Mouse (Mus musculus): Measurements from ENCODE around the gene Ltbp3. TPM values are rescaled to one million over a fixed set of nuclear protein-coding genes. Genes with fewer than 3 reads are reported as not detected.

Gene Ltbp3
- polyA plus RNA-seq, 1 experiment from 2014 or later, result 24.7 TPM

- no peak for ATAC-seq (ENCODE audit: extremely low read depth, insufficient number of reproducible peaks, low FRiP score, low TSS enrichment)
- Histone ChIP-seq H3K9ac (peak overlapping the region; percentile 92), H3K9me3 (no peaks in the 10 kb centered on the region), H3K36me3 (peaks cover 26% of the 10 kb centered on the region), H3K4me2 (peak overlapping the region; percentile 84), H3K4me3 (peak overlapping the region; percentile 95), H3K27ac (replicated peaks) (peak overlapping the region; percentile 100), H3K27me3 (replicated peaks) (no peaks in the 10 kb centered on the region), H3K4me1 (peaks cover 47% of the 10 kb centered on the region)
- WGBS, result 0% methylated on average over 4 of the region's 4 CpGs
These were observed 62.0 kb downstream of the Ltbp3 start for GRCm38 (mm10) chr19:5802787-5803040.

- ATAC-seq (ENCODE audit: extremely low read depth, insufficient number of reproducible peaks, low FRiP score, low TSS enrichment), result peak; percentile 86
- peak overlapping the region; percentile 92 for H3K9ac ChIP-seq
- H3K4me1 ChIP-seq, result peaks cover 50% of the 10 kb centered on the region
- H3K36me3 ChIP-seq, result peaks cover 21% of the 10 kb centered on the region
- peak overlapping the region; percentile 84 for H3K4me2 ChIP-seq
- H3K9me3 ChIP-seq, result no peaks in the 10 kb centered on the region
- under 1% methylated on average over 62 of the region's 67 CpGs for WGBS
- H3K4me3 ChIP-seq, result peak overlapping the region; percentile 95
- H3K27ac ChIP-seq (replicated peaks), result peak overlapping the region; percentile 100
- no peaks in the 10 kb centered on the region for H3K27me3 ChIP-seq (replicated peaks)
These were observed 62.6 kb downstream of the Ltbp3 start for GRCm38 (mm10) chr19:5803041-5803880.

DNA sequence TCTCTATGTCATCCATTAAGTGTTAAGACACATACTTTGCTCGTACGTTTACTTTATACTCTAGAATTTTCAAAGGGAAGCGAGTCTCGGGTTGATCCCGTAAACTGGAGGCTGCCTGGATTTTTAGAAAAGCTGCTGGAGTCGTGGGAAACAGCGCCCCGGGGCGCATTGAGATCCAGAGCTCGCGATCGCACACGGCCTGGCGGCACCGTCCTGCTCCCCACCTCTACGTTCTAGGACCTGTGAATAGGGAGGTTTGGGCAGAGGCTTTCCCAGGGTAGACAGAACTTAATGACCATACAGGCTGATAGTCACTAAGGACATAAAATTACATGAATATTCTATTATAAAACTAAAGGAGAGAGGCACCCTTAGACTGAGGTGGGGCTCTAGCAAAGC lies 63.2 kb downstream of the Ltbp3 start:
- Histone ChIP-seq H3K4me3 (peak overlapping the region; percentile 95), H3K9me3 (no peaks in the 10 kb centered on the region), H3K36me3 (peaks cover 15% of the 10 kb centered on the region), H3K4me2 (peak overlapping the region; percentile 84), H3K4me1 (peaks cover 56% of the 10 kb centered on the region), H3K9ac (peak overlapping the region; percentile 92), H3K27ac (replicated peaks) (peak overlapping the region; percentile 100), H3K27me3 (replicated peaks) (no peaks in the 10 kb centered on the region)
- peak; percentile 20; the same call in 1 of the 2 replicates for ATAC-seq (ENCODE audit: extremely low read depth, insufficient number of reproducible peaks, low FRiP score, low TSS enrichment)
- under 1% methylated on average over 16 of the region's 16 CpGs for WGBS

- Histone ChIP-seq H3K4me2 (peak overlapping the region; percentile 84), H3K4me1 (peaks cover 60% of the 10 kb centered on the region), H3K9me3 (no peaks in the 10 kb centered on the region), H3K9ac (peak overlapping the region; percentile 92), H3K4me3 (0 out of 2 replicates have a peak overlapping the region, but pooled peaks have one; percentile 95), H3K36me3 (peaks cover 12% of the 10 kb centered on the region), H3K27ac (replicated peaks) (peak overlapping the region; percentile 100), H3K27me3 (replicated peaks) (no peaks in the 10 kb centered on the region)
- no peak for ATAC-seq (ENCODE audit: extremely low read depth, insufficient number of reproducible peaks, low FRiP score, low TSS enrichment)
- WGBS, result 30% methylated on average over 8 of the region's 8 CpGs
These were observed 63.7 kb downstream of the Ltbp3 start for GRCm38 (mm10) chr19:5804371-5804899.

GRCm38 (mm10) chr19:5806051-5806808 lies 65.5 kb downstream of the Ltbp3 start:
- no peak for ATAC-seq (ENCODE audit: extremely low read depth, insufficient number of reproducible peaks, low FRiP score, low TSS enrichment)
- H3K4me3 ChIP-seq, result peak overlapping the region; percentile 5; the same call in 1 of the 2 replicates

GRCm38 (mm10) chr19:5806809-5807205 lies 66.1 kb downstream of the Ltbp3 start:
- peak overlapping the region; percentile 72 for H3K9ac ChIP-seq
- no peaks in the 10 kb centered on the region for H3K36me3 ChIP-seq
- no peaks in the 10 kb centered on the region for H3K27me3 ChIP-seq (replicated peaks)
- 23% methylated on average over 6 of the region's 6 CpGs for WGBS
- peak overlapping the region; percentile 50 for H3K4me2 ChIP-seq
- H3K4me3 ChIP-seq, result no peak overlapping the region
- H3K9me3 ChIP-seq, result no peaks in the 10 kb centered on the region
- peak overlapping the region; percentile 100 for H3K27ac ChIP-seq (replicated peaks)
- peaks cover 84% of the 10 kb centered on the region for H3K4me1 ChIP-seq
- no peak; the same call in 1 of the 2 replicates for ATAC-seq (ENCODE audit: extremely low read depth, insufficient number of reproducible peaks, low FRiP score, low TSS enrichment)

More at GRCm38 (mm10) chr19:5806051-5806808, 65.5 kb downstream of the Ltbp3 start:
- peak overlapping the region; percentile 100 for H3K27ac ChIP-seq (replicated peaks)
- no peaks in the 10 kb centered on the region for H3K27me3 ChIP-seq (replicated peaks)
- no peaks in the 10 kb centered on the region for H3K36me3 ChIP-seq
- WGBS, result 6% methylated on average over 8 of the region's 8 CpGs
- peak overlapping the region; percentile 50 for H3K4me2 ChIP-seq
- H3K9me3 ChIP-seq, result no peaks in the 10 kb centered on the region
- peaks cover 78% of the 10 kb centered on the region for H3K4me1 ChIP-seq
- peak overlapping the region; percentile 72 for H3K9ac ChIP-seq

- peak overlapping the region; percentile 100 for H3K27ac ChIP-seq (replicated peaks)
- no peaks in the 10 kb centered on the region for H3K9me3 ChIP-seq
- no peak overlapping the region for H3K4me3 ChIP-seq
- H3K4me1 ChIP-seq, result peaks cover 92% of the 10 kb centered on the region
- H3K36me3 ChIP-seq, result no peaks in the 10 kb centered on the region
- H3K27me3 ChIP-seq (replicated peaks), result no peaks in the 10 kb centered on the region
- H3K9ac ChIP-seq, result no peak overlapping the region
- no peak overlapping the region; the same call in 1 of the 2 replicates for H3K4me2 ChIP-seq
- ATAC-seq (ENCODE audit: extremely low read depth, insufficient number of reproducible peaks, low FRiP score, low TSS enrichment), result no peak
- 72% methylated on average over 3 of the region's 3 CpGs for WGBS
These were observed 67.0 kb downstream of the Ltbp3 start for GRCm38 (mm10) chr19:5807740-5808139.

Other genes with a start within 250 kb of the Ltbp3 start
- gene 1700020D05Rik, start 237.1 kb upstream of the Ltbp3 start, polyA plus RNA-seq (2015; fragmentation: Nextera tagmentation; extraction: Ambion mirVana), result not detected in 2 replicates
- gene Snx32, start 230.4 kb upstream of the Ltbp3 start, polyA plus RNA-seq (2015; fragmentation: Nextera tagmentation; extraction: Ambion mirVana), result 13.5 and 14.8 TPM in 2 replicates
- 0.07 and 0.13 TPM in 2 replicates for gene Ovol1, start 180.3 kb upstream of the Ltbp3 start, polyA plus RNA-seq (2015; fragmentation: Nextera tagmentation; extraction: Ambion mirVana)
- 2.2 and 2.7 TPM in 2 replicates for gene Ap5b1, start 172.9 kb upstream of the Ltbp3 start, polyA plus RNA-seq (2015; fragmentation: Nextera tagmentation; extraction: Ambion mirVana)
- 109 and 113 TPM in 2 replicates for gene Rnaseh2c, start 139.0 kb upstream of the Ltbp3 start, polyA plus RNA-seq (2015; fragmentation: Nextera tagmentation; extraction: Ambion mirVana)
- gene Kat5, start 130.7 kb upstream of the Ltbp3 start, polyA plus RNA-seq (2015; fragmentation: Nextera tagmentation; extraction: Ambion mirVana), result 31.0 and 31.5 TPM in 2 replicates
- 35.9 and 37.4 TPM in 2 replicates for gene Rela, start 103.4 kb upstream of the Ltbp3 start, polyA plus RNA-seq (2015; fragmentation: Nextera tagmentation; extraction: Ambion mirVana)
- gene Sipa1, start 77.2 kb upstream of the Ltbp3 start, polyA plus RNA-seq (2015; fragmentation: Nextera tagmentation; extraction: Ambion mirVana), result 21.9 and 23.2 TPM in 2 replicates
- 23.2 and 24.0 TPM in 2 replicates for gene Map3k11, start 52.2 kb upstream of the Ltbp3 start, polyA plus RNA-seq (2015; fragmentation: Nextera tagmentation; extraction: Ambion mirVana)
- gene Pcnx3, start 52.0 kb upstream of the Ltbp3 start, polyA plus RNA-seq (2015; fragmentation: Nextera tagmentation; extraction: Ambion mirVana), result 13.6 and 14.9 TPM in 2 replicates
- 0.29 TPM in 1 of 2 replicates, not detected in the other for gene Kcnk7, start 36.5 kb upstream of the Ltbp3 start, polyA plus RNA-seq (2015; fragmentation: Nextera tagmentation; extraction: Ambion mirVana)
- gene Ehbp1l1, start 14.6 kb upstream of the Ltbp3 start, polyA plus RNA-seq (2015; fragmentation: Nextera tagmentation; extraction: Ambion mirVana), result 85.9 and 96.8 TPM in 2 replicates
- 79.7 and 82.6 TPM in 2 replicates for gene Fam89b, start 11.3 kb upstream of the Ltbp3 start, polyA plus RNA-seq (2015; fragmentation: Nextera tagmentation; extraction: Ambion mirVana)
- 55.8 and 59.6 TPM in 2 replicates for gene Scyl1, start 30.5 kb downstream of the Ltbp3 start, polyA plus RNA-seq (2015; fragmentation: Nextera tagmentation; extraction: Ambion mirVana)
- gene Frmd8, start 134.4 kb downstream of the Ltbp3 start, polyA plus RNA-seq (2015; fragmentation: Nextera tagmentation; extraction: Ambion mirVana), result 27.4 and 29.0 TPM in 2 replicates
- gene Slc25a45, start 136.9 kb downstream of the Ltbp3 start, polyA plus RNA-seq (2015; fragmentation: Nextera tagmentation; extraction: Ambion mirVana), result 3.7 and 4.2 TPM in 2 replicates
- gene Tigd3, start 153.2 kb downstream of the Ltbp3 start, polyA plus RNA-seq (2015; fragmentation: Nextera tagmentation; extraction: Ambion mirVana), result 1.9 and 2.0 TPM in 2 replicates
- 98.1 and 104 TPM in 2 replicates for gene Dpf2, start 172.1 kb downstream of the Ltbp3 start, polyA plus RNA-seq (2015; fragmentation: Nextera tagmentation; extraction: Ambion mirVana)
- gene Cdc42ep2, start 183.9 kb downstream of the Ltbp3 start, polyA plus RNA-seq (2015; fragmentation: Nextera tagmentation; extraction: Ambion mirVana), result 8.9 and 9.3 TPM in 2 replicates
- 47.2 and 49.5 TPM in 2 replicates for gene Pola2, start 223.3 kb downstream of the Ltbp3 start, polyA plus RNA-seq (2015; fragmentation: Nextera tagmentation; extraction: Ambion mirVana)
- not detected in 2 replicates for gene Slc22a20, start 245.2 kb downstream of the Ltbp3 start, polyA plus RNA-seq (2015; fragmentation: Nextera tagmentation; extraction: Ambion mirVana)